In the genomic region with DNA sequence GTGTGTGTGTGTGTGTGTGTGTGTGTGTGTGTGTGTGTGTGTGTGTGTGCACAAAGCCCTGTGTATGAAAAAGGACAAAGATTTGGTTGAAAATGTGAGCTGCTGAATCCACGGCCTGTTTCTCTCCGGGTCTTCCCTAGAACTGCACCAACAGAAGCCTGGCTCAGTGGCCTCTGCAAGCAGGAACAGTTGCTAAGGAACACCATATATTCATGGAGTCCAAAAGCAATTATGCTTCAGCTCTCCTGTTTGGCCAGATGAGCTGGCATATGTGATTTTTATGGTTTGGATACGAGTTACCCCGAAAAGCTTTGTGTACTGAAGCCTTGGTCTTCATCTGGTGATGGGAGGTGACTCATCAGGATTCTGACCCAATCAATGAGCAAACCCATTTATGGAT, we compare ENCODE assay signal across 31 mouse cellular contexts. TPM values are rescaled to one million over a fixed set of nuclear protein-coding genes. Genes with fewer than 3 reads are reported as not detected.
DNase-seq lines count a peak whose midpoint lies in the region; ATAC-seq lines count a peak whose summit lies in the region.
"Had no signal": no experiment of that assay in that cellular context is flagged by ENCODE, and none has a peak within 500 bp of the region (broad histone marks: within the 10 kb centered on the region; RNA-seq: fewer than 3 reads in every experiment).

No protein-coding gene starts in this region.

- H3K9me3 ChIP-seq in liver, embryonic 11.5 days (ENCODE audit: control insufficient read depth, low read length) = no peaks in the 10 kb centered on the region
- H3K9me3 ChIP-seq: hindbrain, embryonic 15.5 days; intestine, embryonic 15.5 days; liver, embryonic 12.5 days; midbrain, embryonic 10.5 days had no signal

- ATAC-seq in liver, embryonic 11.5 days (replicated peaks; ENCODE audit: low FRiP score) = no peak
- no peak for ATAC-seq in erythroid progenitor cell, adult 5-6 weeks (replicated peaks; ENCODE audit: low FRiP score, poor library complexity, severe bottlenecking)
- ATAC-seq: intestine, embryonic 15.5 days; liver, embryonic 12.5 days had no signal

- 95% methylated on average over 4 of the region's 4 CpGs for WGBS in liver, embryonic 11.5 days

- no peak overlapping the region for H3K4me2 ChIP-seq in liver, embryonic 11.5 days
- H3K4me2 ChIP-seq: hindbrain, embryonic 15.5 days; intestine, embryonic 15.5 days; liver, embryonic 12.5 days had no signal

- H3K9ac ChIP-seq in liver, embryonic 11.5 days (ENCODE audit: low read depth, low read length) = no peak overlapping the region
- H3K9ac ChIP-seq: hindbrain, embryonic 15.5 days; intestine, embryonic 15.5 days; liver, embryonic 12.5 days had no signal

- H3K27me3 ChIP-seq in liver, embryonic 11.5 days (replicated peaks; ENCODE audit: control insufficient read depth, insufficient read depth, low read length) = no peaks in the 10 kb centered on the region
- H3K27me3 ChIP-seq: hindbrain, embryonic 15.5 days; intestine, embryonic 15.5 days; liver, embryonic 12.5 days had no signal

- intact Hi-C loops in left cerebral cortex, postnatal 10 days (cut with DNase I) = no loop called here
- intact Hi-C loops in left cerebral cortex, postnatal 4 days (cut with DNase I) = no loop called here

- H3K4me3 ChIP-seq in liver, embryonic 11.5 days (ENCODE audit: low read depth, low read length) = no peak overlapping the region
- H3K4me3 ChIP-seq: gastrocnemius, adult 2 months; hindbrain, embryonic 15.5 days; intestine, embryonic 15.5 days; liver, embryonic 12.5 days; midbrain, embryonic 10.5 days had no signal

- no peaks in the 10 kb centered on the region for H3K4me1 ChIP-seq in liver, embryonic 11.5 days (replicated peaks; ENCODE audit: control insufficient read depth, insufficient read depth, low read length)
- H3K4me1 ChIP-seq: hindbrain, embryonic 15.5 days; intestine, embryonic 15.5 days; liver, embryonic 12.5 days; midbrain, embryonic 10.5 days had no signal

- no peak overlapping the region for H3K27ac ChIP-seq in liver, embryonic 11.5 days (ENCODE audit: low read depth, low read length)
- H3K27ac ChIP-seq: gastrocnemius, adult 2 months; hindbrain, embryonic 15.5 days; intestine, embryonic 15.5 days; liver, embryonic 12.5 days; midbrain, embryonic 10.5 days had no signal

- peak; percentile 29 for DNase-seq in left cerebral cortex, postnatal 10 days (ENCODE audit: extremely low spot score in 1 of 2, low spot score in 2 of 2)
- no peak for DNase-seq in left cerebral cortex, postnatal 4 days
- DNase-seq in brain, embryonic 18.5 days (ENCODE audit: low read depth, low spot score) = peak; percentile 18
- DNase-seq in layer of hippocampus, adult 18-20 months (ENCODE audit: low spot score in 2 of 2) = peak; percentile 19 to 71
- peak; percentile 14 to 24 for DNase-seq in layer of hippocampus, postnatal 36 days
- DNase-seq in liver, embryonic 11.5 days (ENCODE audit: low spot score) = no peak
- DNase-seq: adrenal gland, adult 2 months; cerebellum, adult 8-10 months; cerebellum, postnatal 36 days; gastrocnemius, adult 2 months; heart, postnatal 4 days; kidney, adult 8-10 months; kidney, postnatal 14 days; lung, adult 18-20 months; lung, postnatal 10 days had no signal

- H3K36me3 ChIP-seq in liver, embryonic 11.5 days (ENCODE audit: control insufficient read depth, insufficient read depth, low read length) = no peaks in the 10 kb centered on the region
- H3K36me3 ChIP-seq: hindbrain, embryonic 15.5 days; intestine, embryonic 15.5 days; liver, embryonic 12.5 days; midbrain, embryonic 10.5 days had no signal

RNA-seq across cellular contexts. Expression of gene Tex36, which starts 58.8 kb away (rescaled TPM):
- total RNA-seq in left cerebral cortex, postnatal 10 days (2021) = not detected
- not detected for total RNA-seq in left cerebral cortex, postnatal 4 days (2021)
- total RNA-seq in layer of hippocampus, adult 18-20 months (2021) = not detected
- not detected for total RNA-seq in layer of hippocampus, postnatal 36 days (2021)
- polyA plus RNA-seq in liver, embryonic 11.5 days (2014; fragmentation: Nextera tagmentation; extraction: Ambion mirVana) = not detected in 2 replicates
- total RNA-seq in erythroid progenitor cell, adult 5-6 weeks (2015; ENCODE audit: low replicate concordance) = not detected in 2 replicates
- total RNA-seq in erythroid progenitor cell, adult 5-6 weeks (2017; ENCODE audit: low replicate concordance) = not detected in 2 replicates
- total RNA-seq: adrenal gland, adult 2 months; gastrocnemius, adult 2 months; gastrocnemius, postnatal 4 days; heart, postnatal 4 days; layer of hippocampus, postnatal 25 days; MEL had no signal
- polyA plus RNA-seq: adrenal gland, adult 2 months; C2C12; embryonic facial prominence, embryonic 14.5 days; heart, embryonic 16.5 days; hindbrain, embryonic 15.5 days; intestine, embryonic 15.5 days; liver, embryonic 12.5 days; midbrain, embryonic 10.5 days; neural tube, embryonic 11.5 days; small intestine, adult 2 months; stomach, embryonic 16.5 days; thymus, postnatal 0 days; urinary bladder, adult 2 months had no signal

Comparison
In these comparisons a context has a peak if more than half of its experiments do, and no peak if none do; other contexts are left out.
1. DNase-seq: peak in left cerebral cortex, postnatal 10 days (2 of 2), brain, embryonic 18.5 days (single experiment), layer of hippocampus, adult 18-20 months (2 of 2) and layer of hippocampus, postnatal 36 days (2 of 2); none in left cerebral cortex, postnatal 4 days (single experiment) and liver, embryonic 11.5 days (single experiment).